Mouse (Mus musculus): ENCODE measurements around the gene Olfr559. TPM values are rescaled to one million over a fixed set of nuclear protein-coding genes. Genes with fewer than 3 reads are reported as not detected.

Olfr559 gene
- total RNA-seq (2023) = not detected

DNA sequence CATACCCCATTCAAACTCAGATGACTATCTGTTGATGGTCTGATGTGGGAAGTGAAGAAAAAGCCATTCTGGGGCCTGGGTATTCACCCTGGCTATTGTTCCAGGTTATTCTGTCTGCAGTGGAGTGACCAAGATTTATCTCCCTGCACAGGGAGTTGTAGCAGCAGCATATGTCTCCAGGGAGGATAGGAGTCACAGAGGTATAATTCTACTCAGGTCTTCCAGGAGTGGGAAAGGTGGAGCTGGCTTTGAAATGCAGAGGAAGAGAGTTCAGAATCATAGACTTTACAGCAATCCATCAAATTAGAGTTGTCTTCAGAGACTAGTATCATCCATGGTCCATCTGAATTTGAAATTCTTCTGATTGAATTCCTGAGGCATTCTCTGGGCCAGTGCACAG is at the start of gene Olfr559:
Olfr559 (minus strand) TSS at position 101 of the 400 bp plus-strand sequence.

DNA sequence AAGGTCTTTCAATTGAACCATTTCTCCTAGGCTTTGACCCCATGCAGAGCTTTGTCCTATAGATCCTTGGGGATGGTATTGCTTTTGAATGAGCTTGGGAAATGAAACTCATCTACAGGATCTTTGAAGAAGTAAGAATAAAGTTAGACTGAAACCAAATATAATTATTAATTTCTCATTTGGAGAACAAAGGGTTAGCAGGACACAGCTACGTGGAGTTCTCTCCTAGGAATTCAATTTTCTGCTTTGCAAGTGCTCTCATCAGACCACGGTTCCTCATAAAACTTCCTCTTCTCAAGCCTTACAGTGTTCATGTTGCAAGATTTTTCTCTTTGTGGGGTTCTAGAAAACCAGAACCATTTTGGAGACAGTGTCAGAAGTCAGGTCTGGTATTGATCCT is 43.6 kb upstream of the Olfr559 start, which contains the start of gene Olfr561:
Olfr561 (plus strand) TSS at position 301 of the 400 bp plus-strand sequence.

DNA sequence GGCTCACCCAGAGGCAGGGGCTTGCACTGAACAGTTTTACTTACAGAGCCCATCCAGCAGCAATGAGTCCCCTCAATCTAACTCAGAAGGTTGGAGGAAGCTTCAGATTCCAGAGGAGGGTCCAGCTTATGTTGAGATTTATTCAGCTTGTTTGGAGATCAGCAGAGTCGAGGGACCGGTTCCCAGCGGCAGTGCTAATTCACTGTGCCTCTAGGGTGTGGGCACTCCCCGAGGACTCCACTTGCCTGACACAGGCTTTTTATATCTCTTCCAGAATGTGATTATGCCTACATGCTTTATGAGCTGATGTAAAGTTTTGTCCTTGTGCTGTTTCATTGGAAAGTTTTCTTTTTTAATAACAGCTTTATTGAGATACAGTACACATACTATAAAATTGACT is 32.0 kb upstream of the Olfr559 start, which contains the start of the genes Olfr560 and Olfr78:
Olfr560 (minus strand) TSS at position 101 of the 400 bp plus-strand sequence.
Olfr78 (minus strand) TSS at position 206 of the 400 bp plus-strand sequence.

DNA sequence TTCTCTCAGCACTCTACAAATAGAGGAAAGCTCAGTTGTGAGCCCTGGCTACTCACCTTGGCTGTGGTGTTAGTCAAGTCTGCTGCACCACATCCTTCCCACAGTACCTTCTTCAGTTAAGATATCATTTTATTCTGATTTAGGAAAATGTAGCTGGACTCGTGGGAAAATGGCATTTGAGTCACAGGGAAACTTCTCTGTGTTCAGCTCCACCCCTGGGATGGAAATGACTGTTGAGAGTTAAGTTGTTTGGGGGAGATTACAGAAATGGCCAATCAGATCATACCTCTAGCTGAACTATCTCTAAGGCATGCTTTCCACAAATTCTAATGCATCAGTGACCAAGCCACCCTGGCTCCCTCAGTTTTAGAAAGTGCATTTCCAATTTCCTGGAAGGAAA is 8.3 kb downstream of the Olfr559 start, which contains the start of gene Olfr33:
Olfr33 (minus strand) TSS at position 101 of the 400 bp plus-strand sequence.

DNA sequence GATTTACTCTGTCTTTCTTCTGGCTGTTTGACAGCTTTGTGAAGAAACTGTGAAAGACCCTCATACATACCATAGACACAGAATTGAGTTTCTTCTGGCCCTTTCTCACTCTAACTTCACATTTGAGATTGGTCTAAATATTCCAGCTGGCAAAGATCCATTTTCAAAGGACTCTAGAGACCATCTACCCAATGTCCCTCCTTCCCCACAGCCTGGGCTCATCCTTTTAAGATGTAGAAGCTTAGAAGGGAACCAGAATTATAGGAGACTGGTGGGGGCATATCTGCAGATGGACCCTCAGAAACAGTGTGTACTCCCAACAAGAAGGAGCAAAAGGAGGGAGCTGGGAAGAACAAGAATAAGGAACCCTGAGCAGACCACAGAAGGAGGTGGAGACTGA is 25.4 kb downstream of the Olfr559 start, which contains the start of gene Olfr558:
Olfr558 (plus strand) TSS at position 301 of the 400 bp plus-strand sequence.

DNA sequence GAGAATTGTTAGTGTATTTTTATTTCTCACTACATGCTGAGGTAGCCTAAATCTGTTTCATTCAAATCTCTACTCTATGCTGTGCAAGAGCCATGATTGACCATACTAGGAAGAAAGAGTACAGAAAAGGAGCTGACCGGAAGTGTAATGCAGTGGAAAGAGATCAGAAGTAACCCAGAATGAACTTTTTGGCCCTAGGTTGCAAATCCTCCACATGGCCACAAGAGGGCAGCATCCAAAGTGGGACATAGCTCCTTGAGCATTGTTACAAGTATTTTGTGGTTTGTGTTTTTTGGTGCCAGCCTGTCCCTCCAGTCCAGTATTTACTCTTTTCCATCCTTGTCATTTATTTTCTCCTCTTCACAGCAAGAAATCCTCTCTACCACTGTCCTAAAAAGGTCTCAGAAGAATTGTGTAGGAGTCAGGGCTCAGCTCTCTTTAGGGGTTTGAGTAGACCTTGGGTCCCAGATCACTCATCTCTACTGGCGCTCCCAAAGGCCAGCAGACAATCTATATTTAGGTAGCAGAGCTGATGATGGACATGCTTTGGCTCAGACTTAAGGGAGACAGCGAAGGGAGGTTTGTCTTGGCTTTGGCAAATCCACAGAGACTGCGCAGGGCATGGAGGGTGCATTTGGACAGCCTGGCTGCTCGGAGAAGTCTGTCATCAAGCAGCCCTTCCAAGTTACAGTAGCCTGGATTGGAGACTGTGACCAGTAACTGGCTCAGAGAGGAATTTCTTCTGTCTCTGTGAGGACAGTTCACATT is 31.7 kb downstream of the Olfr559 start, which contains the start of gene Olfr557:
Olfr557 (plus strand) TSS at position 553 of the 768 bp plus-strand sequence.

DNA sequence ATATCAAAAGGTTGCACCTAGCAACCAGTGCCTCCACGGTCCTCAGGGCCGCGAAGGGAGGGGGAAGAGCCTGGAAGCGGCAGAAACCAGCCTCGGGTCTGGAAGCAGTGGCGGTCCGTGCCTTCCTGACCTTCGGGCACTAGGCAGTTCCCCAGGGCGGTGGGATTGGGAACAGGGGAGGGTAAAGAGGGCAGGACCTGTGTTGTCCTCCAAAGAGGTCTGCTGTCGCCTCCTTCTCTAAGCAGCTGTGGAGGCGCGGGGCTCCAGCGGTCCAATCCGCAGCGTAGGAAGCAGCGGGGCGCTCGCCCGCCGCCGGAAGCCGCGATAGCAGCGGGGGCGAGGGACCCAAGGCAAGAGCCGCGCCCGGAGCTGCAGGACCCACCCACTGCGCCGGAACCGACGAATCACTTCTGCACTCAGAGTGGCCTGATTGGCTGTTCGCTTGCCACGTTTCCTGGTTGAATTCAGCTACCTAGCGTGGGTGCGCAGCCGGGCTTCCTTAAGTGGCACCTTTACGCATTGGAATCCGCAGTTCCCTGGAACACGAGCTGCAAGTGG is 40.3 kb downstream of the Olfr559 start, which contains the start of gene Trim68:
Trim68 (minus strand) TSS at position 384 of the 558 bp plus-strand sequence.

Other genes starting within 250 kb of the Olfr559 start
- gene Olfr543, start 245.8 kb downstream of the Olfr559 start, total RNA-seq (2023) = not detected
- gene Olfr544, start 239.2 kb downstream of the Olfr559 start, total RNA-seq (2023) = not detected
- gene Olfr545, start 227.9 kb downstream of the Olfr559 start, total RNA-seq (2023) = not detected
- not detected for gene Olfr547, start 192.7 kb downstream of the Olfr559 start, total RNA-seq (2023)
- gene Olfr548-ps1, start 186.6 kb downstream of the Olfr559 start, total RNA-seq (2023) = not detected
- gene Olfr549, start 177.6 kb downstream of the Olfr559 start, total RNA-seq (2023) = not detected
- gene Trim21, start 162.0 kb downstream of the Olfr559 start, total RNA-seq (2023) = 10 to 100 TPM; 48.7 to 64.4 TPM
- not detected for gene Olfr550, start 156.0 kb downstream of the Olfr559 start, total RNA-seq (2023)
- not detected for gene Olfr551, start 135.6 kb downstream of the Olfr559 start, total RNA-seq (2023)
- not detected for gene Olfr552, start 129.7 kb downstream of the Olfr559 start, total RNA-seq (2023)
- gene Olfr553, start 109.3 kb downstream of the Olfr559 start, total RNA-seq (2023) = not detected
- not detected for gene Olfr554, start 89.1 kb downstream of the Olfr559 start, total RNA-seq (2023)
- not detected for gene Olfr555, start 68.7 kb downstream of the Olfr559 start, total RNA-seq (2023)
- gene Olfr556, start 62.6 kb downstream of the Olfr559 start, total RNA-seq (2023) = not detected
- gene Trim68, start 40.2 kb downstream of the Olfr559 start, total RNA-seq (2023) = 10 to 100 TPM; 12.1 to 15.4 TPM
- not detected for gene Olfr557, start 31.6 kb downstream of the Olfr559 start, total RNA-seq (2023)
- not detected for gene Olfr558, start 25.3 kb downstream of the Olfr559 start, total RNA-seq (2023)
- gene Olfr33, start 8.4 kb downstream of the Olfr559 start, total RNA-seq (2023) = not detected
- gene Olfr560, start 31.9 kb upstream of the Olfr559 start, total RNA-seq (2023) = not detected
- not detected for gene Olfr78, start 32.0 kb upstream of the Olfr559 start, total RNA-seq (2023)
- not detected for gene Olfr561, start 43.7 kb upstream of the Olfr559 start, total RNA-seq (2023)
- not detected for gene Olfr564, start 76.0 kb upstream of the Olfr559 start, total RNA-seq (2023)
- not detected for gene Olfr566, start 131.3 kb upstream of the Olfr559 start, total RNA-seq (2023)
- not detected for gene Olfr568, start 149.6 kb upstream of the Olfr559 start, total RNA-seq (2023)
- not detected for gene Olfr569, start 163.4 kb upstream of the Olfr559 start, total RNA-seq (2023)
- gene Olfr570, start 167.1 kb upstream of the Olfr559 start, total RNA-seq (2023) = not detected
- under 1 TPM; 0.12 to 0.17 TPM for gene Olfr571, start 190.0 kb upstream of the Olfr559 start, total RNA-seq (2023)
- gene Olfr572, start 196.9 kb upstream of the Olfr559 start, total RNA-seq (2023) = not detected
- gene Olfr573-ps1, start 215.1 kb upstream of the Olfr559 start, total RNA-seq (2023) = not detected
- gene Olfr574, start 221.0 kb upstream of the Olfr559 start, total RNA-seq (2023) = not detected
- gene Olfr575, start 231.3 kb upstream of the Olfr559 start, total RNA-seq (2023) = not detected
- gene Olfr576, start 235.2 kb upstream of the Olfr559 start, total RNA-seq (2023) = not detected
- gene Olfr577, start 248.5 kb upstream of the Olfr559 start, total RNA-seq (2023) = not detected

All from T-cell, adult 66 days (primary cell).